Mouse (Mus musculus) thymus, postnatal 0 days (tissue): Measurements from ENCODE around the gene Cdk15. TPM values are rescaled to one million over a fixed set of nuclear protein-coding genes. Genes with fewer than 3 reads are reported as not detected.

Source experiments
- DNase-seq: peaks from one replicate; pipeline ENCODE4 v3.0.0-alpha.2; 2015; ENCODE audit warnings: low spot score
- polyA plus RNA-seq: library from polyadenylated mRNA; unstranded; fragments of >200 nt; fragmentation: Nextera tagmentation; extraction: Ambion mirVana; gene quantifications from 2 replicates; pipeline ENCODE4 v1.2.1, GENCODE M21; 2015

Cdk15 gene
- polyA plus RNA-seq = 1.5 and 4.4 TPM in 2 replicates

DNA sequence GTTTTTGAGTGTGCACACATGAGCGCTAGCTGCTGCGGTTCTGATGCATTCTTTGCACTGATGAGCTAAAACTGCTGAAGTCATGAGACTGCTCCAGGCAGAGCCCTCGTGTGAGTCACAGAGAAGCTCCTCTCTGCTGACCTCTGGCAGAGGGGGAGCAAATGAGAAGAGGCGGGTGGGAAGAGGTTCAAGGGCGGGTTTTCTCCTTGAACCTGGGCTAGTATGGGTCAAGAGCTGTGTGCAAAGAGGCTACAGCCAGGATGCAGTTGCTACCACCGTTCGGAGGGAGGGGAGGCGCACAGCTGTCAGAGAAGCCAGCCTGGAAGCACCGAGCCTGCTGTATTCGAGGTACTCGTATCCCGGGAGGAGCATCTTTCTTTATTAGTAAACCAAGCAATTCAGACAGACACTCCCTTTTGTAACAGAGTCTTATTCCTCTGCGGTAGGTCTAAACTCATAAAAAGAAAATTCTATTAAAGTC is at the start of gene Cdk15:
Gene Cdk15 (plus strand): TSS at position 156 of the 481 bp plus-strand sequence.
- DNase-seq = no peak

- DNase-seq = no peak
Measured at GRCm38 (mm10) chr1:59208331-59208730, 48.4 kb upstream of the Cdk15 start.

DNA sequence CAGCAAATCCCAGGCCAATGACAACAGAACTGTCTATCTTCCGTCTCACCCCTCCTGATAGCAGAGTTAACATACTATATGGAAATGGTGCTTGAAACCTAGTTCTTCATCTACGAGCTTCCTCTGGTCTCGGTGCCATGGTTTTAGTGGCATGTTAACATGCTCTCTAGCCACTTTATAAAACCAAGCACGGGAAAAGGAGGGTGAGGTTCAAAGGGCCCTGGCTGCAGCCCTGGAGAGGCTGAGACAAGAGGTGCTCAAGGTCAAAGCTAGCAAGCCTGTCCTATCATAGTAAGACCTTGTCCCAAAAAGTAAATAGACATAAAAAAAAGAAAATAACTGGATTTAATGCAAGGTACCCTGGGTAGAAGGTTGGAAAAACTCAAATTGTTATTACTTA is 45.1 kb upstream of the Cdk15 start:
- DNase-seq = no peak

DNA sequence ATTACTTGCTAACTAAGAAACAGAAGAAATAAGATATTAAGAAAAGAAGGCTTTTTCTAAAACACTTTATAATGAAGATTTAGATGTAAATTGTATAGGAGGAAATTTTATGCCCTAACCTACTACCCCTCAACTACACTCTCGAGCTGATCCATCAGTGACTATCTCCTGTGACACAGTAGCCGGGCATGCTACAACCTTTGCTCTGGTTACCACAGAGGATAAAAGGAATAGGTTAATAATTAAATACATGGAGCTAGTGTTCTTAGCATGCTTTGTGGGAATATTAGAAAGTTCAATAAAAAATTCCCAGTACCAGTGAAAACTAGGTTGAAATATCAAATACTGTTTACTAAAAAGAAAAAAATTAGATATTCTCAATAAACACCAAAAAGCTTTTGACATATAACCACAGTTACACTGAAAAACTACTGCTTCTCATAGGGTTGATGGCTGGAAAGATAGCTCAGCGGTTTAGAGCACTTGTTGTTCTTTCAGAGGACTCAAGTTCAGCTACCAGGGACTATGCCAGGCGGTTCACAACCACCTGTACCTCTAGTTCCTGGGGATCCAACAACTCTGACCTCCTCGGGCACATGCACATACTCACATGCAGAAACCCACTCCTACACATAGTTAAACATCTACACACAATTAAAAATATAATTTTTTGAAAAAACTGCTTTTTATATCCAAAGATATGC is 44.5 kb upstream of the Cdk15 start:
- DNase-seq = no peak

DNA sequence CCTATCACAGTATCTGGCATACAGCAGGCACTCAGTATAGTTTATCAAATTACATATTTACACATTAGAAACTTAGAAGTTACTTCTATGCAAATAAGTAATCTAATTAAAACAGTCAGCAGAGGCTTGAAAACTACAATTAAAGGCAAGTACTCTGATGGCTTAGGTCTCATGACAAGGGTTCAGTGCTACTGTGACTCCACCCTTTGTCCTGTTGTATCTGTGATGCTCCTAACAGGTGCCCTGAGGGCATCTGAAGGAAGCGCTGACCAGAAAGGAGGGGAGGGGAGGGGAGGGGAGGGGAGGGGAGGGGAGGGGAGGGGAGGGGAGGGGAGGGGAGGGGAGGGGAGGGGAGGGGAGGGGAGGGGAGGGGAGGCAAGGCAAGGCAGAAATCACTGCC is 43.8 kb upstream of the Cdk15 start:
- no peak for DNase-seq

DNA sequence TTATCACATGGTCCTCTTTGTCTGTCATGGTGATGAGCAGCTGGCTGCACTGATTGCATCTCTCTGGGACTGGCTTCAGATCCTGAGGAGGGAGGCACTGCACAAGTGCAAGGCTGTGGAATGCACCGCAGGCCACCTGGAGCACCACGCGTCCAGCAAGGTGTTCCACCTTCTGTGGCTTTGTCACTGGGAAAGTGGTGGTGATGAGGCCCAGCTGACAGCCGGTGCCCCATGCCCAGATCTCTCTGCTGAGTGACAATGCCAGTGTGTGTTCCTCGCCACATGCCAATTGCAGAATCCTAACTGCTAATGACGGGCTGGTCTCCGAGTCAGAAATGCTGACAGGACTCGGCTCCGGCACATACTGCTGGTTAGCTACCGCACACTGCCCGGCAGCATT is 41.3 kb upstream of the Cdk15 start:
- DNase-seq = no peak

DNA sequence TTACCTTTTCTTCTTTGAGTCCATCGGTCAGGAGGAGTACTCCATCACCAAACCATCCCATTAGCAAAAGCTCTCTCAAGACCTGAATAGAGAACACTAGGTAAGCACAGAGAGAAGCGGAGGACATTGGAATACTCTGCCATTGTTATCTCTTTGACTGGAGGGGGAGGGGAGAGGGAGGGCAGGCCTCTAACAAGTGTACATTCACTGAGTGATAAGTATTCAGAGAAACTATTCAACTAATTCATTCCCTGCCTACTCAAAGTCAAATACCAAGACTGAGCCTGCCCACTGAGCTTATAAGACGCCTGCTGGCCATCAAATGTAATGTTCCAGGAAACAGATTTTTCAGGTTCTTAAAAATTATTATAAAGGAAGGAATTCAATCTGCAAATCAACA is 36.3 kb upstream of the Cdk15 start:
- no peak for DNase-seq

DNA sequence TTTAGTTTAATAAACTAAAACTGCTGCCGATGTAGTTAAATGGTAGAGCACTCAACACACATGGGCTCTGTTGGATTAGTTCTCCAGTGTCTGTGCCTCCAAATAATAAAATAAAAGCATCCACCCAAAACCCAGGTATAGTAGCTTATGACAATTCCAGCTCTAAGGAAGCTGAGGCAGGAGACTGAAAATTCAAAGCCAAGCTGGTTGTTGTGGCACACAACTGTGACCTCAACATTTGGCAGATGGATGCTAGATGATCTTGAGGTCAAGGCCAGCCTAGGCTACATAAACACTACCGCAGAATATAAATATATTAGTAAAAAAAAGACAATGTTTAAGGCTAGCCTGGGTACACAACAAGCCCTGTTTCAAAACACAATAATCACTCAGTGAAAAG is 35.1 kb upstream of the Cdk15 start:
- DNase-seq = no peak

GRCm38 (mm10) chr1:59222101-59222825 is 34.4 kb upstream of the Cdk15 start:
- DNase-seq = no peak

DNA sequence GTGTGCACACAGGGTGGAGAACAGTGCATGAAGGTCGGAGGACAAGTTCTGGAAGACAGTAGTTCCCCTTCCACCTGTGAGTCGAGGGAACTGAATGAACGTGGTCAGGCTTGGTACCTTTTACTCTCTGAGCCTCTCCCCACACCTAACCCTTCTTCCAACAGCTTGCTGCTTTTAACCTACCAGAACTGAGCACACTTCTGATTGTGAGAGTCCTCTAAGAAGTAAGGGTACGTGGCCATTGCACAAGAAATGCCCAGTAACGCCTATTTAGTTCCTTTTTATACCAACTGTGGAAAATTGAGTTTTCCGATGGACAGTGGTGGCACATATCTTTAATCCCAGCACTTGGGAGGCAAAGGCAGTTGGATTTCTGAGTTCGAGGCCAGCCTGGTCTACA is 28.2 kb upstream of the Cdk15 start:
- DNase-seq = no peak

GRCm38 (mm10) chr1:59229187-59229586 is 27.5 kb upstream of the Cdk15 start:
- no peak for DNase-seq

- DNase-seq = peak; percentile 98
Measured at GRCm38 (mm10) chr1:59236856-59237441, 19.8 kb upstream of the Cdk15 start, which contains the start of gene Als2. Gene Als2 (minus strand): TSS chr1:59237231.

- peak; percentile 74 for DNase-seq
Measured at GRCm38 (mm10) chr1:59237614-59238211, 19.0 kb upstream of the Cdk15 start.

DNA sequence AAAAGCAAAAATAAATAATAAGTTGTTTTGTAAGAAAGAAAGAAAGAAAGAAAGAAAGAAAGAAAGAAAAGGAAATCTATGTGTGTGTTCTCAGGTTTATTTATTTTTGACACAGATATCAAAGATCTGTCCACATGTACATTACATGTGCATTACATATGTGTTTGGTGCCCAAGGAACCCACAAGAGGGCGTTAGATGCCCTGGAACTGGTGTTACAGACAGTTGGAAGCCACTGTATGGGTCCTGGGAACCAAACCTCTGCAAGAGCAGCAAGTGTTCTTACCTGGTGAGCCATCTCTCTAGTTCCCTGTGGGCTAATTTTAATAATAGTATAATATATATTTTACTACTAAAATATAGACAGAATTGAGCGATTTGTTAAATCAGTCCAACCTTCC is 12.9 kb upstream of the Cdk15 start:
- DNase-seq = no peak

- DNase-seq = peak; percentile 36
Measured at GRCm38 (mm10) chr1:59247602-59248001, 9.1 kb upstream of the Cdk15 start.

DNA sequence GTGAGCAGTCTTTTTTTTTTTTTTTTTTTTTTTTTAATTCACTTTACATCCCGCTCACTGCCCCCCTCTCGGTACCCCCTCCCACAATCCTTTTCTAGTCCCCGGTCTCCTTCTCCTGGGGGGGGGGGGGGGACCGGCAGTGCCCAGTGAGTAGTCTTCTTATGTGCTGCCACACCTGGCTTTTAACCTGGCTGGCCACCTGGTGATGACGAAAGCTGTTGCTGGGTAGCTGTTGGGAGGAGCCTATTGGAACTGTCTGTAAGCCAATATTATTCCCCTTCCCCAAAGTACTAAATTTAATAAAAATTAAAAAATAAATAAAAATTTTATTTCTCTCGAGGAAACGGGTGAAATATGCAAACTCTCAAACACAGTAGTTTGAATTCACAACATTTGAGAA is 3.9 kb upstream of the Cdk15 start:
- DNase-seq = no peak

DNA sequence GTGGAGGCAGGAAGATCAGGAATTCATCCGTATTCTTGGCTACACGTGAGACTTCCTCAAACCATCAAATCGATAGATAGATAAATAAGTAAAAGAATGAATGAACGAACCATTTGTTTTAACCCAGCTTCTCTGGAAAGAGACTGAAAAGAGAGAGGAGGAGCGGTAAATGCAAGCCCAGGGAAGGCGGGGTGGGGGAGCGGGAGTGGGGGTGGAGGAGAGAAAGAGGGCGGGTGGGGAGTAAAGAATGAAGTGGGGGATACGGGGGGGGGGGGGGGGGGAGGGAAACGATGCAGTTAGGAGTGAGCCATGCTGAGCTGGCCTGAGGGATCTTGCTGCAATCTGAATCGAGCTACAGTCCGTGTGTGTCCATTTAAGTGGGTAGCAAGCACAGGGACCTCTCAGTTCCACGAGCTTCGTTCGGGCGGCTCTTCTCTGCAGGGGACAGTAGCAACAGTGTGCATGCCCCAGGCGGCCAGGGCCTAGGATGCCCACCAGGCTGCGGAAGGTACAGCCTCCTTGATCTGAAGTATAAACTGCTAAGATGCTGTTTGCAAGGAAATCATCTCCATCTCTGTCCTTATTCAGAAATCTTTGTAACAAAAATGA is 3.3 kb upstream of the Cdk15 start:
- no peak for DNase-seq

DNA sequence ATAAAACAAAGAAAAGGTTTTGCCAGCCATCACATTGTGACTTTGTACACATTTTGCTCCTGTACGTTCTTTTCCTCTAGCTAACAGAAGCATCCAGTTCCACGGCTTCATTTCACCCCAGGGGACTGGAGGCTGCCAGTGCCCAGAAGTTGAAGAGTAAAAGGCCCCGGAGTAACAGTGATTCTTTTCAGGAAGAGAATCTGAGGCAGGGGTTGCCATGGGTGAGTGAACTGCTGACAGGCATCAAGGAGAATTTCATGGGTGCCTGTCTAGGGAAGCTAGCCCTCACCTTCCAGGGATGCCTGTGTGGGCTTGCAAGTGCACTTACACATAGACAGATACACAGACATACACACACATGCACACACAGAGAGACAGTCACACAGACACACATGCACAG is 1.0 kb downstream of the Cdk15 start:
- no peak for DNase-seq

DNA sequence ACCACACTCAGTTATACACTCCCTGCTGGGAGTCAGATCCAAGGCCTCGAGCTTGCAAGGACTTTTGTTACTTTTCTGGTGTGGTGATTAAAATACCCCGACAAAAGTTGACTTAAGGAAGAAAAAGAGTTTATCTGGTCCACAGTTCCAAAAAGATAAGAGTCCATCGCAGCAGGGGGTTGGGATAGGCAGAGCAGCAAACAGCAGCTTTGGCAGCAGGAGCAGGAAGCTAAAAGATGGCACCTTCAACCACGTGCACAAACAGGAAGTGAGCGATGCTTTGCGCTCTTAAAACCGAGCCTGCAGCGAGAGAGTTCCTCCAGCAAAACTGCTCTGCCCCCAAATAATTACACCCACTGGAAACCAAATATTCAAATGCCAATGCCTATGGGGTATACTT is 12.2 kb downstream of the Cdk15 start:
- DNase-seq = peak; percentile 8

DNA sequence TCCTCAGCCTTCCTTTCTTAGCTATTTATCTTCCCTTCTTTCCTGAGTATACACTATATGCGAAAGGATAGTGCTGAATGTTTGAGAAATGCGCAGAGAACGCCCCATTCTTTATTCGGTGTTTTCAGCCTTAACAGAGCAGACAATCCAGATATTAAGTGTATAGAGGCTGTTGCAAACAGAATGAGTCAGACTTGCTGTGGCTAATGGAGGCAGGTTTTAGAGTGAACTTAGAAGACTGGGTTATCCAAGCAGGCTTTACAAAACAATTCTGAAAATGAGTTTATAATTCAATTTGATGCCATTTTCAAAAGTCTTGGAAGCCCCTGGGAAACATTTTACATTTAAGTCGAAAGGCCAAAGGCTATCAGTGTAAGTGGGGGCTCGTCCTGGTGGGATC is 12.8 kb downstream of the Cdk15 start:
- DNase-seq = no peak

GRCm38 (mm10) chr1:59269951-59270689 is 13.4 kb downstream of the Cdk15 start:
- DNase-seq = no peak
